ENCODE assay signal across 18 mouse cellular contexts in genomic region chr13:107810060-107810801, GRCm38 (mm10).
A peak's percentile ranks its signal among the peaks of the same experiment; 100 is the strongest.
DNase-seq lines count a peak whose midpoint lies in the region; ATAC-seq and TF ChIP-seq lines count a peak whose summit lies in the region.
"Had no signal": no experiment of that assay in that cellular context is flagged by ENCODE, and none has a peak within 500 bp of the region (broad histone marks: within the 10 kb centered on the region; RNA-seq: fewer than 3 reads in every experiment).

No protein-coding gene starts in this region.

- H3K4me1 ChIP-seq in liver, postnatal 0 days (ENCODE audit: insufficient read depth) = peaks cover 15% of the 10 kb centered on the region; the same call in 1 of the 2 replicates
- H3K4me1 ChIP-seq in liver, embryonic 11.5 days (replicated peaks; ENCODE audit: control insufficient read depth, insufficient read depth, low read length) = 0 out of 2 replicates have a peak, but pooled peaks cover 3% of the 10 kb centered on the region
- H3K4me1 ChIP-seq in bone marrow macrophage, adult 2 months (ENCODE audit: control insufficient read depth, insufficient read depth, low read length) = peaks cover 25% of the 10 kb centered on the region

- H3K4me3 ChIP-seq in liver, postnatal 0 days (ENCODE audit: low read depth, low read length) = no peak overlapping the region
- H3K4me3 ChIP-seq in liver, embryonic 11.5 days (ENCODE audit: low read depth, low read length) = no peak overlapping the region
- peak overlapping the region; percentile 22 for H3K4me3 ChIP-seq in bone marrow macrophage, adult 2 months (ENCODE audit: insufficient read depth, low read length)
- H3K4me3 ChIP-seq: embryonic facial prominence, embryonic 13.5 days; heart, embryonic 12.5 days; hindbrain, embryonic 13.5 days; limb, embryonic 12.5 days; midbrain, embryonic 13.5 days had no signal

- TF ChIP-seq EP300 in liver, postnatal 0 days (IDR thresholded peaks at IDR 0.05; ENCODE audit: low read depth) = no peak

- no peak overlapping the region for H3K9ac ChIP-seq in liver, postnatal 0 days (replicated peaks)
- no peak overlapping the region for H3K9ac ChIP-seq in liver, embryonic 11.5 days (ENCODE audit: low read depth, low read length)
- H3K9ac ChIP-seq: embryonic facial prominence, embryonic 13.5 days; heart, embryonic 12.5 days; hindbrain, embryonic 13.5 days; limb, embryonic 12.5 days; lung, embryonic 14.5 days; midbrain, embryonic 13.5 days had no signal

- H3K27ac ChIP-seq in liver, postnatal 0 days (ENCODE audit: low read depth) = peak overlapping the region; percentile 39; the same call in 1 of the 2 replicates
- no peak overlapping the region for H3K27ac ChIP-seq in liver, embryonic 11.5 days (ENCODE audit: low read depth, low read length)
- peak overlapping the region; percentile 52 for H3K27ac ChIP-seq in bone marrow macrophage, adult 2 months (ENCODE audit: insufficient read depth, low read depth, low read length)
- H3K27ac ChIP-seq: embryonic facial prominence, embryonic 13.5 days; hindbrain, embryonic 13.5 days; limb, embryonic 12.5 days; midbrain, embryonic 13.5 days had no signal

- 51% methylated on average over 9 of the region's 9 CpGs for WGBS in liver, postnatal 0 days (ENCODE audit: insufficient replicate concordance)
- WGBS in liver, embryonic 11.5 days = 72% methylated on average over 9 of the region's 9 CpGs

- no peaks in the 10 kb centered on the region for H3K9me3 ChIP-seq in liver, postnatal 0 days (ENCODE audit: low read length)
- no peaks in the 10 kb centered on the region for H3K9me3 ChIP-seq in liver, embryonic 11.5 days (ENCODE audit: control insufficient read depth, low read length)
- H3K9me3 ChIP-seq: embryonic facial prominence, embryonic 13.5 days; heart, embryonic 12.5 days; hindbrain, embryonic 13.5 days; limb, embryonic 12.5 days; midbrain, embryonic 13.5 days had no signal

- TF ChIP-seq CTCF in liver, postnatal 0 days (IDR thresholded peaks at IDR 0.05; ENCODE audit: low read depth) = no peak
- no peak for TF ChIP-seq CTCF in bone marrow macrophage, adult 2 months (IDR thresholded peaks at IDR 0.05; ENCODE audit: low read depth, low read length)

- no peaks in the 10 kb centered on the region for H3K36me3 ChIP-seq in liver, postnatal 0 days (replicated peaks; ENCODE audit: insufficient read depth, low read length)
- H3K36me3 ChIP-seq in liver, embryonic 11.5 days (ENCODE audit: control insufficient read depth, insufficient read depth, low read length) = no peaks in the 10 kb centered on the region
- H3K36me3 ChIP-seq: embryonic facial prominence, embryonic 13.5 days; heart, embryonic 12.5 days; hindbrain, embryonic 13.5 days; limb, embryonic 12.5 days; midbrain, embryonic 13.5 days had no signal

- H3K4me2 ChIP-seq in liver, postnatal 0 days (ENCODE audit: low read depth, low read length) = no peak overlapping the region
- no peak overlapping the region for H3K4me2 ChIP-seq in liver, embryonic 11.5 days
- H3K4me2 ChIP-seq: embryonic facial prominence, embryonic 13.5 days; heart, embryonic 12.5 days; hindbrain, embryonic 13.5 days; limb, embryonic 12.5 days; lung, embryonic 14.5 days; midbrain, embryonic 13.5 days had no signal

- intact Hi-C loops in heart, postnatal 36 days (cut with DNase I) = no loop called here

- no peaks in the 10 kb centered on the region for H3K27me3 ChIP-seq in liver, postnatal 0 days (ENCODE audit: insufficient read depth, low read length)
- no peaks in the 10 kb centered on the region for H3K27me3 ChIP-seq in liver, embryonic 11.5 days (replicated peaks; ENCODE audit: control insufficient read depth, insufficient read depth, low read length)
- H3K27me3 ChIP-seq: embryonic facial prominence, embryonic 13.5 days; heart, embryonic 12.5 days; hindbrain, embryonic 13.5 days; limb, embryonic 12.5 days; midbrain, embryonic 13.5 days had no signal

- no peak for ATAC-seq in liver, postnatal 0 days
- no peak for ATAC-seq in liver, embryonic 11.5 days (replicated peaks; ENCODE audit: low FRiP score)
- ATAC-seq: intestine, embryonic 16.5 days; midbrain, embryonic 13.5 days had no signal

- TF ChIP-seq POLR2A in bone marrow macrophage, adult 2 months (IDR thresholded peaks at IDR 0.05; ENCODE audit: borderline replicate concordance, low read depth, low read length) = no peak

- peak; percentile 89 for DNase-seq in heart, adult 11 months
- DNase-seq in heart, postnatal 36 days = no peak
- no peak for DNase-seq in liver, postnatal 0 days
- no peak for DNase-seq in liver, embryonic 11.5 days (ENCODE audit: low spot score)
- peak; percentile 19 to 37 for DNase-seq in monocyte, adult 2 months (ENCODE audit: low read depth in 1 of 2, low spot score in 2 of 2)
- DNase-seq in adrenal gland, adult 18-20 months (ENCODE audit: low spot score in 2 of 2) = no peak
- DNase-seq in urinary bladder, postnatal 4 days (ENCODE audit: low spot score in 2 of 2) = no peak
- DNase-seq: cerebellum, adult 11-12 months; gastrocnemius, postnatal 10 days; lung, embryonic 14.5 days; thymus, postnatal 4 days had no signal

Comparison
In these comparisons a context has a peak if more than half of its experiments do, and no peak if none do; other contexts are left out.
1. DNase-seq: peak in heart, adult 11 months (single experiment) and monocyte, adult 2 months (2 of 2); none in heart, postnatal 36 days (0 of 2), liver, postnatal 0 days (single experiment), liver, embryonic 11.5 days (single experiment), adrenal gland, adult 18-20 months (0 of 2) and urinary bladder, postnatal 4 days (0 of 2).